Comparison of ENCODE assay signal across 9 mouse cellular contexts in the genomic region with DNA sequence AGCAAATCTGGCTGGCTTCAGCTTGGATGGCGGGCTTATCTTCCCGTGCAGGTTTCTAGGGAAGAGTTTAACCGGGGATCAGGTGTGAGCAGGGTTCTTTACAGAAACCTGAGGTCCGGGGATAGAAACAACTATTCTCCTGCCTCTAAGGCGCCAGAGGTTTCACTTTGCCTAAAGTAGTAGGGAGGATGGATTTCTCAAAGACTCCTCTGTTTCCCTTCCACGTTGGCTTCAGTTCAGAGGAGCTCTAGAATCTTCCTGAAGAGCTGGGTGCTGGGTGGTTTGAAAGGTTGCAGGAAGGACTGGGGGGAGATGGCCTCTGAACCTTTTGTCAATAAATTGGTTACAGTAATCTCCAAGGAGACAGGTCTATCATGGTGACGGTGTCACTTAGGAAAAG. TPM values are rescaled to one million over a fixed set of nuclear protein-coding genes. Genes with fewer than 3 reads are reported as not detected.
DNase-seq lines count a peak whose midpoint lies in the region; ATAC-seq and TF ChIP-seq lines count a peak whose summit lies in the region.
"Had no signal": no experiment of that assay in that cellular context is flagged by ENCODE, and none has a peak within 500 bp of the region (broad histone marks: within the 10 kb centered on the region; RNA-seq: fewer than 3 reads in every experiment).

No protein-coding gene starts in this region.

- peaks cover 4% of the 10 kb centered on the region for H3K4me1 ChIP-seq in liver, adult 2 months (ENCODE audit: control insufficient read depth, insufficient read depth, low read length)
- peaks cover 35% of the 10 kb centered on the region for H3K4me1 ChIP-seq in forebrain, embryonic 15.5 days
- H3K4me1 ChIP-seq in limb, embryonic 12.5 days (replicated peaks), result peaks cover 29% of the 10 kb centered on the region
- H3K4me1 ChIP-seq in olfactory bulb, adult 2 months (ENCODE audit: control insufficient read depth, insufficient read depth, low read length), result peaks cover 47% of the 10 kb centered on the region

- H3K4me3 ChIP-seq in liver, adult 2 months (ENCODE audit: insufficient read depth, low read depth, low read length), result peak overlapping the region; percentile 71; the same call in 1 of the 2 replicates
- H3K4me3 ChIP-seq in forebrain, embryonic 15.5 days, result peak overlapping the region; percentile 82; the same call in 1 of the 2 replicates
- peak overlapping the region; percentile 74 for H3K4me3 ChIP-seq in limb, embryonic 12.5 days (replicated peaks)
- H3K4me3 ChIP-seq in olfactory bulb, adult 2 months (ENCODE audit: insufficient read depth, low read depth, low read length), result peak overlapping the region; percentile 81

- H3K27me3 ChIP-seq in liver, adult 2 months (ENCODE audit: control insufficient read depth, insufficient read depth, low read length), result no peaks in the 10 kb centered on the region
- peaks cover 4% of the 10 kb centered on the region; the same call in 1 of the 2 replicates for H3K27me3 ChIP-seq in forebrain, embryonic 15.5 days
- H3K27me3 ChIP-seq in limb, embryonic 12.5 days, result peaks cover 45% of the 10 kb centered on the region

- no peak for ATAC-seq in forebrain, embryonic 15.5 days (replicated peaks)
- no peak for ATAC-seq in limb, embryonic 12.5 days (ENCODE audit: insufficient number of reproducible peaks, insufficient read depth, low FRiP score, low TSS enrichment, low read depth)

- peak overlapping the region; percentile 94; the same call in 1 of the 2 replicates for H3K4me2 ChIP-seq in forebrain, embryonic 15.5 days (replicated peaks)
- peak overlapping the region; percentile 93 for H3K4me2 ChIP-seq in limb, embryonic 12.5 days

- TF ChIP-seq CTCF in liver, adult 2 months (IDR thresholded peaks at IDR 0.05; ENCODE audit: low read depth, low read length), result no peak
- no peak for TF ChIP-seq CTCF in olfactory bulb, adult 2 months (IDR thresholded peaks at IDR 0.05; ENCODE audit: insufficient read depth, low read depth, low read length)

- peak overlapping the region; percentile 32; the same call in 1 of the 2 replicates for H3K9ac ChIP-seq in liver, adult 2 months (ENCODE audit: low read depth, low read length)
- 0 out of 2 replicates have a peak overlapping the region, but pooled peaks have one; percentile 82 for H3K9ac ChIP-seq in forebrain, embryonic 15.5 days (replicated peaks)
- H3K9ac ChIP-seq in limb, embryonic 12.5 days (replicated peaks), result peak overlapping the region; percentile 82; the same call in 1 of the 2 replicates

- H3K9me3 ChIP-seq in forebrain, embryonic 15.5 days, result no peaks in the 10 kb centered on the region
- no peaks in the 10 kb centered on the region for H3K9me3 ChIP-seq in limb, embryonic 12.5 days

- no peak for DNase-seq in liver, adult 2 months (ENCODE audit: extremely low read depth, low read depth, low spot score)
- no peak for DNase-seq in liver
- DNase-seq in layer of hippocampus, adult 9-11 months, result no peak
- no peak for DNase-seq in adrenal gland, adult 2 months
- no peak for DNase-seq in gastrocnemius, adult 18-20 months (ENCODE audit: low spot score)
- DNase-seq: cerebellum, postnatal 25 days had no signal

- no peak overlapping the region for H3K27ac ChIP-seq in liver, adult 2 months (replicated peaks; ENCODE audit: insufficient read depth, low read depth, low read length)
- H3K27ac ChIP-seq in forebrain, embryonic 15.5 days (replicated peaks), result no peak overlapping the region
- no peak overlapping the region for H3K27ac ChIP-seq in limb, embryonic 12.5 days
- no peak overlapping the region for H3K27ac ChIP-seq in olfactory bulb, adult 2 months (ENCODE audit: insufficient read depth, low read depth, low read length)

- 56% methylated on average over 7 of the region's 7 CpGs for WGBS in liver, adult 2 months
- WGBS in forebrain, embryonic 15.5 days, result 58% methylated on average over 7 of the region's 7 CpGs
- WGBS in limb, embryonic 12.5 days, result 41% methylated on average over 7 of the region's 7 CpGs
- WGBS in olfactory bulb, adult 2 months, result 31% methylated on average over 7 of the region's 7 CpGs

- H3K79me2 ChIP-seq in liver, adult 2 months (ENCODE audit: control insufficient read depth, insufficient read depth, low read length), result no peaks in the 10 kb centered on the region

- TF ChIP-seq POLR2A in liver, adult 2 months (IDR thresholded peaks at IDR 0.05; ENCODE audit: extremely low read depth, insufficient read depth, low read length), result no peak
- TF ChIP-seq POLR2A in olfactory bulb, adult 2 months (IDR thresholded peaks at IDR 0.05; ENCODE audit: insufficient read depth, low read depth, low read length), result no peak

- no peaks in the 10 kb centered on the region for H3K36me3 ChIP-seq in liver, adult 2 months (ENCODE audit: control insufficient read depth, insufficient read depth, low read length)
- no peaks in the 10 kb centered on the region for H3K36me3 ChIP-seq in forebrain, embryonic 15.5 days
- no peaks in the 10 kb centered on the region for H3K36me3 ChIP-seq in limb, embryonic 12.5 days

RNA-seq across cellular contexts. Expression of a gene that starts 1.8 kb away (rescaled TPM):
- 1.6 and 1.9 TPM in 2 replicates for total RNA-seq in liver, adult 2 months (2014; rRNA removed)
- polyA plus RNA-seq in liver, adult 2 months (2012; rRNA removed), result 0.82 and 1.1 TPM in 2 replicates
- 0.10 and 0.50 TPM in 2 replicates for polyA plus RNA-seq in forebrain, embryonic 15.5 days (2015; fragmentation: Nextera tagmentation; extraction: Ambion mirVana)
- 0.87 and 1.1 TPM in 2 replicates for polyA plus RNA-seq in limb, embryonic 12.5 days (2016; fragmentation: Nextera tagmentation; extraction: Ambion mirVana)
- polyA plus RNA-seq in olfactory bulb, adult 2 months (2012; ENCODE audit: insufficient read depth, insufficient read length, low replicate concordance, missing spikeins), result not detected in 2 replicates
- total RNA-seq in adrenal gland, adult 2 months (2021), result 10 to 100 TPM; 17.6 to 22.1 TPM
- 16.3 and 16.9 TPM in 2 replicates for polyA plus RNA-seq in adrenal gland, adult 2 months (2012; rRNA removed)
- 1 to 10 TPM; 3.6 to 4.7 TPM for total RNA-seq in gastrocnemius, adult 18-20 months (2021)

Comparison
In these comparisons a context has a peak if more than half of its experiments do, and no peak if none do; other contexts are left out.
1. H3K9ac ChIP-seq: peak in every context shown above with its lines; median percentile 82 in forebrain, embryonic 15.5 days; 82 in limb, embryonic 12.5 days; 32 in liver, adult 2 months.